Mouse (Mus musculus): ENCODE measurements around the gene Peli1.

Peli1 gene

DNA sequence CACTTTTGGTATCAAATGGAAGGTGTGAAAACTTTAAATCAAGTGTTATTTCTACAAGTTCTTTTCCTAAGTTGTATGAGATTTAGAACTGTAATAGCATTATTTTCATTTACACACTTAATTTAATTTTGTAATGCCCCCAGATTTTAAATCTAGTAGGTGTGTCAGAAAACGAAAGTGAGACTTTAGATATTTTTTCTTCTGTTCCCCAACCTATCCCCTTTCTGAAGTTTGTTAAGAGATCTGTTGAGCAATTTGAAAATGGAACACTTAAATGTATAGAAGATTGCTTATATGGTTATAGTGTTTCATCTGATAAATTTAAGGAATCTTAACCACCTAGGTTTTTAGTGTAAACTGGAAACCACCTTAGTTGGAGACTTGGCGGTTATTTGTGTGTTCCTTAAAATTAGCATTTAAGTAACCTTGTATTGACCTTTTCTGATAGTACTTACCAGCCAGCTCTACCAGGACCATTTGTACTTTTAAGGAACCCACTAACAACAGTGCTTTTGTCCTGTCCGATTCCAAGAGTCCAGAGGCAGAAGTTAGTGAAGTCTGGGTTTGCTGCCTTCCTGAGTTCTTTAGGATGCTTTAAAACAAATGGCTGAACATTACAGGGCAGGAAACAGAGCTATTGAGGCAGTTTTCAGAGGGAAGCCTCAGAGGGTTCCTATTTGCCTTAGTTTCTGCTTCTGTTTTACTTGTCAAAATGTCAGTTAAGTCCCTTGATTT lies 2.2 kb downstream of the Peli1 start:
- no peak for DNase-seq

GRCm38 (mm10) chr11:21096590-21096989 lies 5.5 kb downstream of the Peli1 start:
- no peak for DNase-seq

GRCm38 (mm10) chr11:21098457-21098856 lies 7.4 kb downstream of the Peli1 start:
- DNase-seq, result no peak

DNA sequence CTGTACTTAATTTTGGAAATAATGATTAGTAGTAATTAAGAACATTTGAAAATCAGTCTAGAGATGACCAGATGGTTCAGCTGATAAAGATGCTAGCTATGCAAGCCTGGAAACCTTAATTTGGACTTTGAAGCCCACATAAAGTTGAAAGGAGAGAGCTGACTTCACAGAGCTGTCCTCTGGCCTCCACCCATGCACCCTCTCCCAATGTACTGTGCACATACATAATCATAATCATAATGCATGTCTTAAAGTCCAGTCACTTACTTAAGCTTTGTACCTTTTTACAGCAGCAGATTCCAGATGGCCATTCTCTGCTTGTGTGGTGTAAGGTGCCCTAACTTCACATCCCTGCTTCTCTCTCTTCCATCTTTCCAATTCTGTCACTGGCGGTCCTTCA lies 9.6 kb downstream of the Peli1 start:
- DNase-seq, result no peak

- DNase-seq, result no peak
Measured at GRCm38 (mm10) chr11:21101286-21101685, 10.2 kb downstream of the Peli1 start.

- DNase-seq, result no peak
Measured at GRCm38 (mm10) chr11:21102273-21103005, 11.3 kb downstream of the Peli1 start.

- no peak for DNase-seq
Measured at GRCm38 (mm10) chr11:21103186-21103585, 12.1 kb downstream of the Peli1 start.

- no peak for DNase-seq
Measured at GRCm38 (mm10) chr11:21105393-21105792, 14.3 kb downstream of the Peli1 start.

DNA sequence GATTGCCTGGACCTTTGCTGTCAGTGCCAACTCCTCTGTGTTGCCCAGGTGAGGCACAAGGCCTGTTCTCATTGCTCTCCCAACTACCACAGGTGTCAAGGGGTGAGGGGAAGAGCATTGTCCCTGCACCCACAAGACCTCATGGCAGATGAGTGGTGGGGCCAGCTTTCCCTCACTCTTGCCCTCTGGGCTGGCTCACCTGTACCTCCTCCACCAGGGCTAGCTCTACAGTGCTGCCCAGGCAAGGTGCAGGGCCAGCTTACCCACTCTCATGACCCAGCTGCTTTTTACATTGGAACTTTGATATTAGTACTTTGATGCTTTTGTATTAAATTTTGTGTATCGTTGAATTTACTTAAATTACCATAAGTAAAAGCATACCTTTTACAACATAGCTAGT lies 16.0 kb downstream of the Peli1 start:
- DNase-seq, result no peak

- DNase-seq, result no peak
Measured at GRCm38 (mm10) chr11:21109279-21109678, 18.2 kb downstream of the Peli1 start.

- no peak for DNase-seq
Measured at GRCm38 (mm10) chr11:21114516-21114915, 23.4 kb downstream of the Peli1 start.

GRCm38 (mm10) chr11:21115804-21116203 lies 24.7 kb downstream of the Peli1 start:
- DNase-seq, result no peak

- DNase-seq, result no peak
Measured at GRCm38 (mm10) chr11:21116623-21117295, 25.7 kb downstream of the Peli1 start.

DNA sequence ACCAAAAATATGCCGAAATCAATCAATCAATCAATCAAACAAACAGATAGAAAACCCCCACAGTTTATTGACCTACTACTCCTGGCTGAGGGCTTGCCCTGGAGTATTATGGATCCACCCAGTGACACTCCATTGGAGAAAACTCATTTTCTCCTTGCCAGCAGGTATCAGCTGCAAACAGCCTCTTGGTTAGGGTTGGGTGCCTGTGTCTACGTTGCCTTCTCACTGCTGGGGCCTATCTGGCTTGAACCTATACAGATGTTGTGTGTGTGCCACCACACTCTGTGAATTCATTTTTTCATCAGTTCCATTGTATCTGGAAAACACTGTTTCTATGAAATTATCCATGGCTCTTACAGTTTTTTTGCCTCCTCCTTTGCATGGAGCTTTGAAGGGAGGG lies 30.6 kb downstream of the Peli1 start:
- no peak for DNase-seq

DNA sequence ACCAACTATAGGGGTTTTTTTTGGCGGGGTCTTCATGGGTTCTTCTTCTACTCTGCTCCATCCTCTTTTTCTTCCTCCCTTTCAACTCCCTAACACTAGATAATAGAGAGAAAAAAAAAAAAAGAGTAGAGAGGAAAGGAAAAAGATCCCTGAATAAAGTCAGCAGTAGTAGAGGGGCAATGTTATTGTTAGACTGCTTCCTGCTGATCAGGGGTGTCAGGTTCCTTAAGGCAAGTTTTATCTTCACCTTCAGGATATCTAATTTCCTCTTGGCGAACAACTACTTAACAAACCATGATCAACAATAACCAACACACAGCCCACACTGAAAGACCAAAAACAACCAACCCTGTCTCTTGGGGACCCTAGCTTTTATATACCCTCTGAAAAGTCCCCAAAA lies 31.3 kb downstream of the Peli1 start:
- no peak for DNase-seq

DNA sequence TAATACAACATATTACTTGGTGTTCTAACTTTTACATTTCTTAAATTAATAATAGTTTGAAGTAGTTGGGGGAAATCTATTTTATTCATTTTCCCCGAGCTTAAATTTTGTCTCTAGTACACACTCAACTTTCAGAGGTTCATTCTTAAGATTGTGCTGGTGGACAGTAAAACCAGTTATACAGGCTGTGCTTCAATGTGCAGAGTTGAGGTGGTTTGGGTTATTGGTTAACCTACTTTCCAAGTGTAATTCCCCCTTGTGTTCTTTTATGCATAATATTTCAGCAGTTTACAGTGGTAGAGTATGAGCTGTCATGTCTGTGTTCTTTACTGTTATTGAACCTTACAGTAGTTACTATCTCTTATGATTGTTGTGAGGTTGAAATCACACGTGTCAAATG lies 40.6 kb downstream of the Peli1 start:
- DNase-seq, result no peak

- DNase-seq, result no peak
Measured at GRCm38 (mm10) chr11:21134875-21135451, 43.9 kb downstream of the Peli1 start.

DNA sequence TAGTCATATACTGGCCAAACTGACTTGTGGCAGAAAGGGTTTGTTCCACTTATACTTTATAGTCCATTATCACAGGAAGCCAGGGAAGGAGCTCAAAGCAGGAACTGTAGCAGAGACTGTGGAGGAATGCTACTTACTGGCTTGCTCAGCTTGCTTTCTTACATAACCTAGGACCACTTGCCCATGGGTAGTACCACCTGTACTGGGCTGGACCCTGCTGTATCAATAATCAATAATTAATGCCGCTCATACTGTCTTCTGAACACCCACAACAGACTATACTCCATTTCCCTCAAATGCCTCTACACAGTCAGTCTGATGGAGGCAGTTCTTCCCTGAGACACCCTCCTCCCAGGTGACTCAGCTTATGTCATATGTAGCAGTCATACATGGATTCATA lies 48.4 kb downstream of the Peli1 start:
- DNase-seq, result no peak

- no peak for DNase-seq
Measured at GRCm38 (mm10) chr11:21141242-21141641, 50.2 kb downstream of the Peli1 start.

DNA sequence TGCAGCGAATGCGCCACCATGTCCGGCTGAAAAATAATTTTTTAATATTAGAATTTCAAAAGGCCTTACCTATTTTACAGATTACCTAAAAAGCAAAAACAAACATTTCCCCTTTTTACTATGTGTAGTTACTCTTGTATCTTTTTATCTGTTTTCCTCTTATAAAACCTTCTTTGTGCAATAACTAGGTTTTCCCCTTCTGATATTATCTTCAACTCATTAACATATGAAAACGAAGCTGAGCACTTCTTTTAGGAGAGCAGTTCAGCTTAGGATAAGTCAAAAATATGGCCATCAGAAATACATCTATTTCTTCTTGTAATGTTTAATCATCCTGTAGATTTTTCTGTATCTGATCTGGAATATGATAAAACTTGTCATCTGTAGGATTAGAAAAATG lies 50.7 kb downstream of the Peli1 start:
- no peak for DNase-seq

DNA sequence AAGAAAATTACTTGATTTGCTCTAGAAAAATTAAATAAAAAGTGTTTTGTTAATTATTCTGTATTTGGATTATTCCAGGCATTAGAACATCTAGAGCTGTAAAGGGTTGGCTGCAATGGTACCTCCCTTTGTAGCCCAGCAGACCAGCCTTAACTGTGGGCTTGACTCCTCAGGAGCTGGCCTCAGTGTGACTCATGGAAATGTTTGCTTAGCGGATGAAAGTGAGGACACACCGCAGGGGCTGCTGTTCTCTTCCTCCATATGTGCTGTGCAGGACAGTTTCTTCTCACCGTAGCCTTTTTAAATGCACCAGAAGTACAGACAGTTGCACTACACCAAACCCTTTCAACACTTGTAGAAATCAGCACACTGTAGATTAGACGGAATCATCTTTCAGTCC lies 58.4 kb downstream of the Peli1 start:
- peak; percentile 30 for DNase-seq

DNA sequence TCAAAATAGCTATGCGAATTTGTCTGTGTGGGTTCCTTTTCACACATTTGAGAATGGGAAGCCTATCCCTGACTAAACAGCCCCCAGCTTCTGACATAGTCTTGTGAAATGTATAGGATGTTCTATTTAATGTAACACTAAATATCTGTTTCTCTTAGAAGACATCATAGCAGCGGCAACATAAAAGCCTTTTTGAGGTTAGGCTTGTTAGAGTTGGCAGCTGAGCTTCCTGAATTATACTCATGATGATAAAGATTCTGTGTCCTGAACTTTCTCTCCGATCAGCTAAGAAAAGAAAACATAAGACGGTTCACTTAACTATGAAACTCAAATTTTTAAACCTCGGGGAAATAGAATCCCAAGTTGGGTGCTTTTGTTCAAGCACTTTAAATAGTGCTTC lies 59.2 kb downstream of the Peli1 start:
- DNase-seq, result no peak

- no peak for DNase-seq
Measured at GRCm38 (mm10) chr11:21151672-21152071, 60.6 kb downstream of the Peli1 start.

DNA sequence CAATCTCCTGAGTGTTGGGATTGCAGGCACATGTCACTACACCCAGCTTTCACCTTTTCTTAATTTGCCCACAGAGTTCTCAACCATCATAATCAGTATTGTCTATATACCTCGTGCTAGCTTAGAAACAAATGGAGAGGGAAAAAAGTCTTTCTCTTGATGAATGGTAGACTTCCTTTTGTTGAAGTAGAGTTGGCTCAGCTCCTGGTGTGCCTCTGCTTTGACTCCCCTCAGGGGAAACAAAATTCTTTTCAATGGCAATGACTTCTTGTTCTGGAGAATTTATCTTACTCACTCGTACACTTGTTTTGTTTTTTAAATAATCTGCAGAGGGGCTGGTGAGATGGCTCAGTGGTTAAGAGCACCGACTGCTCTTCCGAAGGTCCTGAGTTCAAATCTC lies 62.0 kb downstream of the Peli1 start:
- DNase-seq, result no peak

Measured in layer of hippocampus, adult 9-11 months (tissue).